25 mouse cellular contexts compared by ENCODE assay signal in the genomic region with DNA sequence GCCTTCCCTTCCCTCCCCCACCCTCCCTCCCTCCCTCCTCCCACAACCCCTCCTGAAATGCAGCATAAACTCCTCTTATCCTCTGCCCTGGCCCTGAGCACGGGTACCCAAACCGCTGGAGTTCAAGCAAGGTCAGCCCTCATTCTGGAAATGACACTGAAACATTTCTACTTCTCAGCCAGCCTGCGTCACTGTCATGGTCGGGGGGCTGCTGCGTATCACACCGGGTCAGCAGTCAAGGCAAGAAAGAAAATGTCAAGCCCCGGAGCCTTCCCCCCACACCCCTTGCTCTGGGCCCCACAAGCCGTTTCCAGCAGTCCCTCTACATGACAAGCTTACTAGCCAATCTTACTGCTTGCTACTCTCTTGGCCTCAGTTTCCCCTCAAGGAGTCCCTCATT. TPM values are rescaled to one million over a fixed set of nuclear protein-coding genes. Genes with fewer than 3 reads are reported as not detected.
A peak's percentile ranks its signal among the peaks of the same experiment; 100 is the strongest.
DNase-seq lines count a peak whose midpoint lies in the region; ATAC-seq lines count a peak whose summit lies in the region.
"Had no signal": no experiment of that assay in that cellular context is flagged by ENCODE, and none has a peak within 500 bp of the region (broad histone marks: within the 10 kb centered on the region; RNA-seq: fewer than 3 reads in every experiment).

No protein-coding gene starts in this region.

- no peak for ATAC-seq in embryonic facial prominence, embryonic 12.5 days (ENCODE audit: insufficient number of reproducible peaks, insufficient read depth, low FRiP score, low TSS enrichment)
- ATAC-seq in stomach, embryonic 14.5 days (ENCODE audit: insufficient number of reproducible peaks, insufficient read depth, low FRiP score, low read depth), result no peak
- no peak for ATAC-seq in forebrain, embryonic 16.5 days
- ATAC-seq: forebrain, embryonic 15.5 days; midbrain, embryonic 15.5 days had no signal

- H3K9ac ChIP-seq in embryonic facial prominence, embryonic 12.5 days, result no peak overlapping the region
- no peak overlapping the region; the same call in 1 of the 2 replicates for H3K9ac ChIP-seq in stomach, embryonic 14.5 days (replicated peaks; ENCODE audit: low read depth, low read length)
- no peak overlapping the region for H3K9ac ChIP-seq in forebrain, embryonic 16.5 days (replicated peaks; ENCODE audit: low read depth, low read length)
- H3K9ac ChIP-seq: embryonic facial prominence, embryonic 13.5 days; forebrain, embryonic 15.5 days; heart, embryonic 12.5 days; hindbrain, embryonic 14.5 days; midbrain, embryonic 15.5 days had no signal

- H3K4me3 ChIP-seq in heart, embryonic 10.5 days, result no peak overlapping the region
- H3K4me3 ChIP-seq in embryonic facial prominence, embryonic 10.5 days, result no peak overlapping the region
- no peak overlapping the region for H3K4me3 ChIP-seq in embryonic facial prominence, embryonic 12.5 days
- no peak overlapping the region for H3K4me3 ChIP-seq in stomach, embryonic 14.5 days (ENCODE audit: low read depth, low read length)
- no peak overlapping the region for H3K4me3 ChIP-seq in forebrain, embryonic 16.5 days (replicated peaks; ENCODE audit: low read length)
- H3K4me3 ChIP-seq: embryonic facial prominence, embryonic 13.5 days; forebrain, embryonic 10.5 days; forebrain, embryonic 15.5 days; gastrocnemius, adult 2 months; heart, embryonic 12.5 days; midbrain, embryonic 15.5 days; myocyte had no signal

- H3K27me3 ChIP-seq in heart, embryonic 10.5 days (ENCODE audit: insufficient read depth, poor library complexity, severe bottlenecking), result no peaks in the 10 kb centered on the region
- no peaks in the 10 kb centered on the region for H3K27me3 ChIP-seq in embryonic facial prominence, embryonic 10.5 days (replicated peaks; ENCODE audit: low read depth, poor library complexity, severe bottlenecking)
- no peaks in the 10 kb centered on the region for H3K27me3 ChIP-seq in embryonic facial prominence, embryonic 12.5 days
- H3K27me3 ChIP-seq in stomach, embryonic 14.5 days (ENCODE audit: control insufficient read depth, insufficient read depth, low read length), result no peaks in the 10 kb centered on the region
- H3K27me3 ChIP-seq in forebrain, embryonic 16.5 days (replicated peaks; ENCODE audit: control insufficient read depth, insufficient read depth, low read length), result no peaks in the 10 kb centered on the region
- H3K27me3 ChIP-seq: embryonic facial prominence, embryonic 13.5 days; forebrain, embryonic 15.5 days; heart, embryonic 12.5 days; midbrain, embryonic 15.5 days had no signal

- intact Hi-C loops in heart, postnatal 14 days (cut with DNase I), result no loop called here

- H3K4me1 ChIP-seq in heart, embryonic 10.5 days, result peaks cover 36% of the 10 kb centered on the region
- peaks cover 56% of the 10 kb centered on the region for H3K4me1 ChIP-seq in embryonic facial prominence, embryonic 10.5 days
- peaks cover 21% of the 10 kb centered on the region for H3K4me1 ChIP-seq in embryonic facial prominence, embryonic 12.5 days
- peaks cover 23% of the 10 kb centered on the region for H3K4me1 ChIP-seq in stomach, embryonic 14.5 days (ENCODE audit: control insufficient read depth, insufficient read depth, low read length)
- H3K4me1 ChIP-seq in forebrain, embryonic 16.5 days (replicated peaks; ENCODE audit: control insufficient read depth, insufficient read depth, low read length), result peaks cover 13% of the 10 kb centered on the region

- WGBS in heart, embryonic 10.5 days, result 67% methylated on average over 8 of the region's 8 CpGs
- WGBS in embryonic facial prominence, embryonic 10.5 days, result 76% methylated on average over 8 of the region's 8 CpGs
- 66% methylated on average over 8 of the region's 8 CpGs for WGBS in embryonic facial prominence, embryonic 12.5 days
- 41% methylated on average over 8 of the region's 8 CpGs for WGBS in stomach, embryonic 14.5 days
- WGBS in forebrain, embryonic 16.5 days, result 78% methylated on average over 8 of the region's 8 CpGs

- H3K27ac ChIP-seq in heart, embryonic 10.5 days, result peak overlapping the region; percentile 31; the same call in 1 of the 2 replicates
- peak overlapping the region; percentile 40; the same call in 1 of the 2 replicates for H3K27ac ChIP-seq in embryonic facial prominence, embryonic 10.5 days (replicated peaks)
- 0 out of 2 replicates have a peak overlapping the region, but pooled peaks have one; percentile 11 for H3K27ac ChIP-seq in embryonic facial prominence, embryonic 12.5 days
- no peak overlapping the region; the same call in 1 of the 2 replicates for H3K27ac ChIP-seq in stomach, embryonic 14.5 days (ENCODE audit: low read length)
- no peak overlapping the region for H3K27ac ChIP-seq in forebrain, embryonic 16.5 days (ENCODE audit: low read length)
- H3K27ac ChIP-seq: forebrain, embryonic 10.5 days; forebrain, embryonic 15.5 days; gastrocnemius, adult 2 months; hindbrain, embryonic 14.5 days; midbrain, embryonic 15.5 days had no signal

- H3K36me3 ChIP-seq in heart, embryonic 10.5 days, result no peaks in the 10 kb centered on the region
- H3K36me3 ChIP-seq in embryonic facial prominence, embryonic 10.5 days (replicated peaks), result no peaks in the 10 kb centered on the region; the same call in 1 of the 2 replicates
- H3K36me3 ChIP-seq in embryonic facial prominence, embryonic 12.5 days, result no peaks in the 10 kb centered on the region
- H3K36me3 ChIP-seq in stomach, embryonic 14.5 days (ENCODE audit: control insufficient read depth, insufficient read depth, low read length), result no peaks in the 10 kb centered on the region
- H3K36me3 ChIP-seq in forebrain, embryonic 16.5 days (ENCODE audit: control insufficient read depth, insufficient read depth), result no peaks in the 10 kb centered on the region
- H3K36me3 ChIP-seq: embryonic facial prominence, embryonic 13.5 days; forebrain, embryonic 10.5 days; forebrain, embryonic 15.5 days; heart, embryonic 12.5 days; midbrain, embryonic 15.5 days had no signal

- no peak overlapping the region for H3K4me2 ChIP-seq in embryonic facial prominence, embryonic 12.5 days (replicated peaks)
- 0 out of 2 replicates have a peak overlapping the region, but pooled peaks have one; percentile 7 for H3K4me2 ChIP-seq in stomach, embryonic 14.5 days (replicated peaks; ENCODE audit: low read depth, low read length)
- no peak overlapping the region for H3K4me2 ChIP-seq in forebrain, embryonic 16.5 days (ENCODE audit: low read length)
- H3K4me2 ChIP-seq: embryonic facial prominence, embryonic 13.5 days; forebrain, embryonic 15.5 days; heart, embryonic 12.5 days; hindbrain, embryonic 14.5 days; midbrain, embryonic 15.5 days had no signal

- H3K9me3 ChIP-seq in heart, embryonic 10.5 days, result no peaks in the 10 kb centered on the region
- no peaks in the 10 kb centered on the region for H3K9me3 ChIP-seq in embryonic facial prominence, embryonic 10.5 days
- no peaks in the 10 kb centered on the region for H3K9me3 ChIP-seq in embryonic facial prominence, embryonic 12.5 days
- no peaks in the 10 kb centered on the region for H3K9me3 ChIP-seq in stomach, embryonic 14.5 days (ENCODE audit: control insufficient read depth, low read depth, low read length)
- no peaks in the 10 kb centered on the region for H3K9me3 ChIP-seq in forebrain, embryonic 16.5 days (ENCODE audit: control insufficient read depth, low read length)
- H3K9me3 ChIP-seq: embryonic facial prominence, embryonic 13.5 days; forebrain, embryonic 10.5 days; forebrain, embryonic 15.5 days; heart, embryonic 12.5 days; midbrain, embryonic 15.5 days had no signal

- DNase-seq in heart, embryonic 10.5 days (ENCODE audit: low spot score), result no peak
- DNase-seq in heart, postnatal 14 days, result no peak
- no peak for DNase-seq in embryonic facial prominence, embryonic 10.5 days (ENCODE audit: low spot score)
- DNase-seq in embryo, embryonic 10 days (ENCODE audit: low spot score), result no peak
- DNase-seq: B cell, adult 2 months; cerebellum, adult 8-10 months; cerebellum, postnatal 25 days; gastrocnemius, postnatal 36 days; kidney, adult 8-10 months; kidney, postnatal 10 days; lung, postnatal 14 days; thymus, adult 18-20 months; thymus, postnatal 25 days had no signal

RNA-seq across cellular contexts. Expression of a gene that starts 2.6 kb away (rescaled TPM):
- 96.9 and 120 TPM in 2 replicates for polyA plus RNA-seq in heart, embryonic 10.5 days (2016; fragmentation: Nextera tagmentation; extraction: Ambion mirVana)
- total RNA-seq in heart, postnatal 14 days (2021), result 100 to 1,000 TPM; 562 to 652 TPM
- polyA plus RNA-seq in embryonic facial prominence, embryonic 10.5 days (2016; fragmentation: Nextera tagmentation; extraction: Ambion mirVana), result 72.1 and 80.7 TPM in 2 replicates
- 97.8 and 107 TPM in 2 replicates for polyA plus RNA-seq in embryonic facial prominence, embryonic 12.5 days (2016; fragmentation: Nextera tagmentation; extraction: Ambion mirVana)
- polyA plus RNA-seq in stomach, embryonic 14.5 days (2014; fragmentation: Nextera tagmentation; extraction: Ambion mirVana), result 105 and 112 TPM in 2 replicates
- 101 and 109 TPM in 2 replicates for polyA plus RNA-seq in forebrain, embryonic 16.5 days (2015; fragmentation: Nextera tagmentation; extraction: Ambion mirVana)

RNA-seq across cellular contexts. Expression of a gene that starts 28.7 kb away (rescaled TPM):
- not detected in 2 replicates for polyA plus RNA-seq in heart, embryonic 10.5 days (2016; fragmentation: Nextera tagmentation; extraction: Ambion mirVana)
- total RNA-seq in heart, postnatal 14 days (2021), result under 1 TPM; 0.55 to 0.88 TPM
- polyA plus RNA-seq in embryonic facial prominence, embryonic 10.5 days (2016; fragmentation: Nextera tagmentation; extraction: Ambion mirVana), result not detected in 2 replicates
- not detected in 2 replicates for polyA plus RNA-seq in embryonic facial prominence, embryonic 12.5 days (2016; fragmentation: Nextera tagmentation; extraction: Ambion mirVana)
- polyA plus RNA-seq in stomach, embryonic 14.5 days (2014; fragmentation: Nextera tagmentation; extraction: Ambion mirVana), result 0.13 TPM in 1 of 2 replicates, not detected in the other
- not detected in 2 replicates for polyA plus RNA-seq in forebrain, embryonic 16.5 days (2015; fragmentation: Nextera tagmentation; extraction: Ambion mirVana)
- polyA plus RNA-seq: embryonic facial prominence, embryonic 13.5 days; forebrain, embryonic 10.5 days; forebrain, embryonic 15.5 days; heart, embryonic 12.5 days; limb, embryonic 11.5 days; myocyte had no signal

RNA-seq across cellular contexts. Expression of a gene that starts 29.8 kb away (rescaled TPM):
- polyA plus RNA-seq in heart, embryonic 10.5 days (2016; fragmentation: Nextera tagmentation; extraction: Ambion mirVana), result 36.5 and 42.3 TPM in 2 replicates
- total RNA-seq in heart, postnatal 14 days (2021), result 1 to 10 TPM; 4.3 to 4.8 TPM
- polyA plus RNA-seq in embryonic facial prominence, embryonic 10.5 days (2016; fragmentation: Nextera tagmentation; extraction: Ambion mirVana), result 39.9 and 46.4 TPM in 2 replicates
- polyA plus RNA-seq in embryonic facial prominence, embryonic 12.5 days (2016; fragmentation: Nextera tagmentation; extraction: Ambion mirVana), result 25.7 and 27.9 TPM in 2 replicates
- polyA plus RNA-seq in stomach, embryonic 14.5 days (2014; fragmentation: Nextera tagmentation; extraction: Ambion mirVana), result 25.2 and 27.7 TPM in 2 replicates
- 10.5 and 11.6 TPM in 2 replicates for polyA plus RNA-seq in forebrain, embryonic 16.5 days (2015; fragmentation: Nextera tagmentation; extraction: Ambion mirVana)

RNA-seq across cellular contexts. Expression of a gene that starts 48.2 kb away (rescaled TPM):
- 70.5 and 77.2 TPM in 2 replicates for polyA plus RNA-seq in heart, embryonic 10.5 days (2016; fragmentation: Nextera tagmentation; extraction: Ambion mirVana)
- 100 to 1,000 TPM; 122 to 142 TPM for total RNA-seq in heart, postnatal 14 days (2021)
- polyA plus RNA-seq in embryonic facial prominence, embryonic 10.5 days (2016; fragmentation: Nextera tagmentation; extraction: Ambion mirVana), result 69.5 and 74.7 TPM in 2 replicates
- 66.7 and 70.6 TPM in 2 replicates for polyA plus RNA-seq in embryonic facial prominence, embryonic 12.5 days (2016; fragmentation: Nextera tagmentation; extraction: Ambion mirVana)
- 67.7 and 69.3 TPM in 2 replicates for polyA plus RNA-seq in stomach, embryonic 14.5 days (2014; fragmentation: Nextera tagmentation; extraction: Ambion mirVana)
- 56.6 and 58.7 TPM in 2 replicates for polyA plus RNA-seq in forebrain, embryonic 16.5 days (2015; fragmentation: Nextera tagmentation; extraction: Ambion mirVana)

RNA-seq across cellular contexts. Expression of a gene that starts 51.5 kb away (rescaled TPM):
- 36.4 and 45.0 TPM in 2 replicates for polyA plus RNA-seq in heart, embryonic 10.5 days (2016; fragmentation: Nextera tagmentation; extraction: Ambion mirVana)
- total RNA-seq in heart, postnatal 14 days (2021), result 10 to 100 TPM; 11.8 to 15.2 TPM
- 50.2 and 54.1 TPM in 2 replicates for polyA plus RNA-seq in embryonic facial prominence, embryonic 10.5 days (2016; fragmentation: Nextera tagmentation; extraction: Ambion mirVana)
- 55.2 and 57.2 TPM in 2 replicates for polyA plus RNA-seq in embryonic facial prominence, embryonic 12.5 days (2016; fragmentation: Nextera tagmentation; extraction: Ambion mirVana)
- polyA plus RNA-seq in stomach, embryonic 14.5 days (2014; fragmentation: Nextera tagmentation; extraction: Ambion mirVana), result 35.6 and 38.3 TPM in 2 replicates
- 14.0 and 14.7 TPM in 2 replicates for polyA plus RNA-seq in forebrain, embryonic 16.5 days (2015; fragmentation: Nextera tagmentation; extraction: Ambion mirVana)

Comparison
In these comparisons a context has a peak if more than half of its experiments do, and no peak if none do; other contexts are left out.
1. H3K27ac ChIP-seq: peak in heart, embryonic 10.5 days (single experiment), embryonic facial prominence, embryonic 10.5 days (single experiment) and embryonic facial prominence, embryonic 12.5 days (single experiment); none in stomach, embryonic 14.5 days (single experiment) and forebrain, embryonic 16.5 days (single experiment).